Mouse (Mus musculus): ENCODE measurements around the gene Hhat.

DNA sequence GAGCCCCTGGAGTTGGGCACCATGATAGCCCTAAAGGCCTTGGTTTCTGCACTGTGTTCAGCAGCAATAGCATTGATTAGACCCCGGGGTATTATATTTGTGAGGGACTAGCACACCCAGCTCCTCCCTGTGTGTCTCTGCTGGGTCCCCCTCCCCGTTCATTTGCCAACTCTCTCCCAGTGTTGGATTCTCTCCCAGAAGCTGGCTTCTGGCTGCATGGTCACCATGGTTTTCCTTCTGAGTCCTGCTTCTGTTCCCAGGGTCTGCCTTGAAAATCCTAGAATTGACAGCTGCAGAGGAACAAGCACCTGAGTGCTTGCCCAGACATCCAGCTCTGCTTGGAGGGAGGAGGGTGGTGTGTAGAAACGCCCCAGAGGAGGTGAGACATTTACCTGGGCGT is 319.3 kb downstream of the Hhat start:
- TF ChIP-seq POLR2A (IDR thresholded peaks at IDR 0.05; ENCODE audit: low read depth, low read length): no peak
- TF ChIP-seq CTCF (IDR thresholded peaks at IDR 0.05; ENCODE audit: borderline replicate concordance, insufficient read depth, low read length): no peak
